Mouse (Mus musculus) erythroblast, embryonic 14.5 days (primary cell): ENCODE data around the gene Gm21973. TPM values are rescaled to one million over a fixed set of nuclear protein-coding genes. Genes with fewer than 3 reads are reported as not detected.

Experiments used
- H3K27me3 ChIP-seq: 2 replicates; pipeline ENCODE4 v1.6.1; 2012; ENCODE audit warnings: inconsistent platforms; ENCODE audit not compliant: control insufficient read depth
- H3K36me3 ChIP-seq: 2 replicates; pipeline ENCODE4 v1.6.1; 2012; ENCODE audit warnings: mild to moderate bottlenecking, inconsistent platforms; ENCODE audit not compliant: control insufficient read depth
- H3K4me1 ChIP-seq: 2 replicates; pipeline ENCODE4 v1.6.1; 2012; ENCODE audit warnings: inconsistent platforms; ENCODE audit not compliant: control insufficient read depth
- H3K4me3 ChIP-seq: replicated peaks from 2 replicates; pipeline ENCODE3; 2012; ENCODE audit warnings: moderate library complexity, mild to moderate bottlenecking, inconsistent platforms
- H3K9me3 ChIP-seq: 2 replicates; pipeline ENCODE4 v1.6.1; 2012; ENCODE audit warnings: low read length, inconsistent platforms, mixed read lengths; ENCODE audit not compliant: control insufficient read depth
- GATA1 ChIP-seq: IDR thresholded peaks from 2 replicates; pipeline ENCODE4 v1.6.1; 2012; ENCODE audit warnings: low read length, inconsistent platforms, mixed read lengths
- TAL1 ChIP-seq: IDR thresholded peaks from 3 replicates; pipeline ENCODE4 v1.6.1; 2012; ENCODE audit warnings: low read length, inconsistent platforms, mixed read lengths
- polyA plus RNA-seq: library from polyadenylated mRNA; stranded (reverse); fragments of >175 nt; gene quantifications from 2 replicates; pipeline ENCODE4 v1.2.3, GENCODE M21; 2012

Gm21973 gene
- polyA plus RNA-seq, 1 experiment: not detected

DNA sequence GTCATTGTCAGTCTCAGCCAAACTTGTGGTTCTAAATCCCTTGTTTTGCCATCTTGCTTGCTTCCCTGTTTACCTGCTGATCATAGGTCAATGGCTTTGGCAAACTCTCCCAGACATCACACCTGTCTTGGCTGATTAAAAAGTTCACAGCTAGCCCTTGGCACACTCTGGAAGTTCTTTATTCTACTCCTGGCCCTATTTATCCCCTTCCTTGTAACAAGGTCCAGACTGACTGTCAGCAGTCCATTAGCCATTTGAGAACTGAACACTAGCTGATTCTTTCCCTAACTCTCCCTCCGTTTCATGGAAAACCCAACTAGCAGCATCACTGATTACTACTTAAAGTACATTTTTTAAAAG lies 96.6 kb downstream of the Gm21973 start:
- Histone ChIP-seq H3K4me3 (no peak overlapping the region), H3K9me3 (no peaks in the 10 kb centered on the region), H3K27me3 (no peaks in the 10 kb centered on the region), H3K36me3 (no peaks in the 10 kb centered on the region), H3K4me1 (no peaks in the 10 kb centered on the region)
- no peak for TF ChIP-seq TAL1
- TF ChIP-seq GATA1: no peak

Other genes starting within 250 kb of the Gm21973 start
- 0.02 TPM in 1 of 2 replicates, not detected in the other for gene Prlr, start 148.1 kb upstream of the Gm21973 start, polyA plus RNA-seq
- gene Agxt2, start 33.2 kb downstream of the Gm21973 start, polyA plus RNA-seq: not detected in 2 replicates
- 0.54 and 0.79 TPM in 2 replicates for gene Dnajc21, start 145.1 kb downstream of the Gm21973 start, polyA plus RNA-seq
- gene Brix1, start 160.6 kb downstream of the Gm21973 start, polyA plus RNA-seq: 3.7 and 3.8 TPM in 2 replicates
- gene Rad1, start 160.6 kb downstream of the Gm21973 start, polyA plus RNA-seq: 0.42 and 0.54 TPM in 2 replicates
- not detected in 2 replicates for gene Ttc23l, start 233.3 kb downstream of the Gm21973 start, polyA plus RNA-seq